Mouse (Mus musculus) embryo, embryonic 10 days (tissue): ENCODE results near the gene Tsc22d2.

Experiments
- DNase-seq: peaks from one replicate; pipeline ENCODE4 v3.0.0-alpha.2; 2015; ENCODE audit warnings: low spot score

Tsc22d2 gene

DNA sequence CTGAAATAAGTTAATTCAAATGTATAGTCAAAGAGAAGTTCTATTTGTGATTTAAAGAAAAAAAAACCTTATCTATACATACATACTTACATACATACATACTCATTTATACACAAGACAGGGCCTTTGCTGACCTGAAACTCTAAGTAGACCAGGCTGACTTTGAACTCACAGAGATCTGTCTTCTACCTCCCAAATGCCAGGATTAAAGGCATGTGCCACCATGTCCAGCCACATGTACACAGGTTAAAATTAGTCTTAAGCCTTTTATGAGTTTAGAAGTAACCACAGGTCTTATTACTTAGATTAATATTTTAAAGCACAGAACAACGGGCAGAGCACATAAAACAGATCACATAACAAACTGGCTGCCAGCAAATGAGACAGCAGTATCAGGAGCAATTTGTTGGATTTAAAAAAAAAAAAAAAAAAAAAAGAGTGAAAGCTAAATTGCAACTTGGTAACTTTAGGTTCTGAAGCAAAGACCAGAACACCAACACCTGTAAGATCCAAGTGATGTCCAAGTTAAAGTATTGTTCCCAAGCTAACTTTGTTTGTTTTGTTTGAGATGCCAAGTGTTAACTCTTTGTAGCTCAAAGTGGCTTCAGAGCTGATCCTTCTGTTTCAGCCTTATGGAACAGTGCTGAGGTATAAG is 101.6 kb downstream of the Tsc22d2 start:
- DNase-seq: no peak
